Mouse (Mus musculus) CH12.LX (cell line): ENCODE data around the gene Cox6b2. TPM values are rescaled to one million over a fixed set of nuclear protein-coding genes. Genes with fewer than 3 reads are reported as not detected.

Experiments
- DNase-seq: peaks from one replicate; pipeline ENCODE4 v3.0.0-alpha.2; 2013; ENCODE audit errors: extremely low read depth
- H3K27ac ChIP-seq: 2 replicates; pipeline ENCODE4 v1.5.1; 2012; ENCODE audit warnings: low read depth, mild to moderate bottlenecking, control low read depth, moderate library complexity; ENCODE audit not compliant: insufficient read depth
- H3K27me3 ChIP-seq: replicated peaks from 2 replicates; pipeline ENCODE3; 2012; ENCODE audit warnings: inconsistent platforms
- H3K36me3 ChIP-seq, 2 experiments: replicated peaks in 1 of 2; 2 replicates each; pipeline versions ENCODE3 to v1.6.1; 2012; ENCODE audit warnings: inconsistent platforms in 1 of 2, low read length in 1 of 2, mild to moderate bottlenecking in 1 of 2, mixed read lengths in 1 of 2, moderate library complexity in 1 of 2; ENCODE audit not compliant: control insufficient read depth in 1 of 2, insufficient read depth in 1 of 2
- H3K4me1 ChIP-seq, 2 experiments: 2 replicates each; pipeline ENCODE4 v1.6.1; 2012; ENCODE audit warnings: inconsistent platforms in 1 of 2, moderate library complexity in 1 of 2; ENCODE audit not compliant: insufficient read depth in 2 of 2, control insufficient read depth in 1 of 2
- H3K4me2 ChIP-seq: 2 replicates; pipeline ENCODE4 v1.6.1; 2012; ENCODE audit warnings: low read depth, mild to moderate bottlenecking, control low read depth; ENCODE audit not compliant: poor library complexity, insufficient read depth, severe bottlenecking
- H3K4me3 ChIP-seq, 3 experiments: fragments of 150-350 bp in 1 of 3; sonication (generic) in 1 of 3; replicated peaks in 1 of 3; 2 replicates each; pipeline versions ENCODE3 to v1.5.1; 2011 to 2012; ENCODE audit warnings: low read depth in 2 of 3, low read length in 2 of 3, mild to moderate bottlenecking in 2 of 3, moderate library complexity in 2 of 3, control low read depth in 1 of 3, improper control_type of control experiment in 1 of 3, inconsistent platforms in 1 of 3, mixed read lengths in 1 of 3; ENCODE audit not compliant: poor library complexity in 1 of 3
- H3K79me2 ChIP-seq: replicated peaks from 2 replicates; pipeline ENCODE4 v1.6.1; 2012; ENCODE audit warnings: mild to moderate bottlenecking, moderate library complexity; ENCODE audit not compliant: control insufficient read depth, poor library complexity, insufficient read depth, severe bottlenecking; ENCODE audit errors: extremely low read depth
- H3K9ac ChIP-seq: 2 replicates; pipeline ENCODE4 v1.6.1; 2012; ENCODE audit warnings: low read depth, mild to moderate bottlenecking, control low read depth, moderate library complexity; ENCODE audit not compliant: insufficient read depth
- H3K9me3 ChIP-seq: replicated peaks from 2 replicates; pipeline ENCODE3; 2012; ENCODE audit warnings: low read length, inconsistent platforms, mixed read lengths
- BHLHE40 ChIP-seq: IDR thresholded peaks from 2 replicates; pipeline ENCODE4 v1.6.1; 2011; ENCODE audit warnings: mild to moderate bottlenecking, low read depth, low read length, improper control_type of control experiment
- ELF1 ChIP-seq: IDR thresholded peaks from 2 replicates; pipeline ENCODE4 v1.6.1; 2014; ENCODE audit warnings: low read depth, mild to moderate bottlenecking, inconsistent platforms, low read length, improper control_type of control experiment
- HCFC1 ChIP-seq: IDR thresholded peaks from 2 replicates; pipeline ENCODE4 v1.6.1; 2012; ENCODE audit warnings: low read depth, mild to moderate bottlenecking, inconsistent platforms, low read length, improper control_type of control experiment
- MXI1 ChIP-seq: IDR thresholded peaks from 2 replicates; pipeline ENCODE4 v1.6.1; 2011; ENCODE audit warnings: mild to moderate bottlenecking, low read depth, low read length, improper control_type of control experiment
- POLR2AphosphoS2 ChIP-seq: IDR thresholded peaks from 2 replicates; pipeline ENCODE4 v1.6.1; 2011; ENCODE audit warnings: low read depth, low read length, improper control_type of control experiment
- RAD21 ChIP-seq: IDR thresholded peaks from 2 replicates; pipeline ENCODE4 v1.6.1; 2011; ENCODE audit warnings: low read depth, mild to moderate bottlenecking, low read length, improper control_type of control experiment, moderate library complexity
- RCOR1 ChIP-seq: conservative IDR thresholded peaks from 2 replicates; pipeline ENCODE4 v1.6.1; 2012; ENCODE audit warnings: low read depth, mild to moderate bottlenecking, inconsistent platforms, low read length, improper control_type of control experiment
- SIN3A ChIP-seq: IDR thresholded peaks from 2 replicates; pipeline ENCODE4 v1.6.1; 2012; ENCODE audit warnings: low read length, improper control_type of control experiment, inconsistent platforms
- USF2 ChIP-seq: conservative IDR thresholded peaks from 2 replicates; pipeline ENCODE4 v1.6.1; 2011; ENCODE audit warnings: low read depth, low read length, improper control_type of control experiment
- ZKSCAN1 ChIP-seq: IDR thresholded peaks from 2 replicates; pipeline ENCODE4 v1.6.1; 2012; ENCODE audit warnings: low read depth, inconsistent platforms, low read length, improper control_type of control experiment, borderline replicate concordance
- ZMIZ1 ChIP-seq: IDR thresholded peaks from 2 replicates; pipeline ENCODE4 v1.6.1; 2012; ENCODE audit warnings: low read depth, mild to moderate bottlenecking, inconsistent platforms, low read length, improper control_type of control experiment
- dilution Hi-C: fragments of 300-500 bp; cut with MboI; formaldehyde crosslinking; loops from 2 replicates; pipeline ENCODE4 v1.14.3; 2020; ENCODE audit warnings: low sequenced_read_pairs; ENCODE audit not compliant: extremely low pct_unique_long_range_greater_than_20kb, extremely low pct_ligation_motif_present
- in situ Hi-C: fragments of 300-500 bp; cut with MboI; formaldehyde crosslinking; loops from 3 replicates; pipeline ENCODE4 v1.14.3; 2019; ENCODE audit warnings: low sequenced_read_pairs, low pct_ligation_motif_present, low pct_unique_long_range_greater_than_20kb, mixed read lengths
- polyA plus RNA-seq: library from polyadenylated mRNA; unstranded; fragments of >175 nt; gene quantifications from 2 replicates; pipeline ENCODE4 v1.2.1, GENCODE M21; 2012; ENCODE audit warnings: low read depth; ENCODE audit not compliant: insufficient read length
- total RNA-seq, 2 experiments: library from RNA; depleted of rRNA; stranded (reverse); fragments of 300-350 nt in 1 of 2; fragments of >200 nt in 1 of 2; gene quantifications; 2 replicates each; pipeline ENCODE4 v1.2.3; 2012 to 2014

Gene Cox6b2
- total and polyA plus RNA-seq, 3 experiments: not detected

GRCm38 (mm10) chr7:4746326-4746980 lies 6.4 kb downstream of the Cox6b2 start:
- in situ Hi-C loops: loop anchor here (5.0 kb wide), 1 partner anchor 36 kb away; the partner anchor contains the start of genes Il11 and Tmem190
- H3K27me3 ChIP-seq: no peaks in the 10 kb centered on the region
- H3K4me2 ChIP-seq: no peak overlapping the region
- H3K9ac ChIP-seq: no peak overlapping the region
- no peak overlapping the region for H3K4me3 ChIP-seq
- peaks cover 34 to 86% of the 10 kb centered on the region in 2 experiments for H3K36me3 ChIP-seq
- H3K27ac ChIP-seq: no peak overlapping the region
- no peak for TF ChIP-seq SIN3A
- H3K9me3 ChIP-seq: no peaks in the 10 kb centered on the region
- peaks cover 3 to 15% of the 10 kb centered on the region in 2 experiments; a peak in 3 of 4 replicates for H3K4me1 ChIP-seq
- dilution Hi-C loops: no loop called here
- no peak for DNase-seq
- no peaks in the 10 kb centered on the region for H3K79me2 ChIP-seq

GRCm38 (mm10) chr7:4744886-4745285 lies 8.0 kb downstream of the Cox6b2 start:
- in situ Hi-C loops (loop anchor here (5.0 kb wide), 1 partner anchor 37 kb away; the partner anchor contains the start of genes Il11 and Tmem190), dilution Hi-C loops (no loop called here)
- H3K4me2 ChIP-seq: no peak overlapping the region
- no peaks in the 10 kb centered on the region for H3K9me3 ChIP-seq
- no peak overlapping the region for H3K27ac ChIP-seq
- DNase-seq: no peak
- H3K4me3 ChIP-seq: no peak overlapping the region
- H3K79me2 ChIP-seq: no peaks in the 10 kb centered on the region
- no peak overlapping the region for H3K9ac ChIP-seq
- TF ChIP-seq RAD21 (no peak), USF2 (no peak), ZKSCAN1 (no peak), ZMIZ1 (no peak), RCOR1 (no peak), POLR2AphosphoS2 (no peak), MXI1 (no peak)
- peaks cover 5 to 18% of the 10 kb centered on the region in 2 experiments; a peak in 3 of 4 replicates for H3K4me1 ChIP-seq
- H3K36me3 ChIP-seq: peaks cover 34 to 78% of the 10 kb centered on the region in 2 experiments
- H3K27me3 ChIP-seq: no peaks in the 10 kb centered on the region

DNA sequence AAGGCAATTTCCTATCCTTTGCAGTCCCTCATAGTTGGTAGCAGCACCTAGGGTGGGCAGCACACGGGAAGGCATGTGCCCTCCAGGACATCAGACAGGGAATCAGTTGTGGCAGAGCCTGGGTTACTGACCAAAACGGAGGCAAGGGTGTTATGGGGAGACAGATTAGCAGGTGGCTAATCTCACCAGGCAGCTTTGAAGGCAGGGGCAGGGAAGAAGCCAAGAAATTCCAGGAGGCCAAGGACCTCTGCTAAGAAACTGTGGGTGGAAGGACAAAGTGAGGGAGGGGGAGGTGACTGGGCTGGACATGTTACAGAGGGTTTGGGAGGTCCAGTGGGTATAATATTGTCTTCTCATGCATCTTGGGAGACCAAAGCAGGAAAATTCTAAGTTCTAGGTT lies 9.5 kb downstream of the Cox6b2 start:
- H3K36me3 ChIP-seq: peaks cover 34 to 66% of the 10 kb centered on the region in 2 experiments
- peaks cover 5 to 22% of the 10 kb centered on the region in 2 experiments; a peak in 3 of 4 replicates for H3K4me1 ChIP-seq
- no peak overlapping the region for H3K4me3 ChIP-seq
- no peak overlapping the region for H3K27ac ChIP-seq
- DNase-seq: no peak
- H3K27me3 ChIP-seq: no peaks in the 10 kb centered on the region
- dilution Hi-C loops: no loop called here
- H3K4me2 ChIP-seq: no peak overlapping the region
- no peaks in the 10 kb centered on the region for H3K9me3 ChIP-seq
- in situ Hi-C loops: no loop called here
- H3K9ac ChIP-seq: no peak overlapping the region
- H3K79me2 ChIP-seq: no peaks in the 10 kb centered on the region
- TF ChIP-seq HCFC1 (no peak), BHLHE40 (no peak), ELF1 (no peak)
